Mouse (Mus musculus): ENCODE results near the gene Insl6. TPM values are rescaled to one million over a fixed set of nuclear protein-coding genes. Genes with fewer than 3 reads are reported as not detected.

Gene Insl6
- polyA plus RNA-seq, 1 experiment from 2014 or later, result 3.6 TPM

DNA sequence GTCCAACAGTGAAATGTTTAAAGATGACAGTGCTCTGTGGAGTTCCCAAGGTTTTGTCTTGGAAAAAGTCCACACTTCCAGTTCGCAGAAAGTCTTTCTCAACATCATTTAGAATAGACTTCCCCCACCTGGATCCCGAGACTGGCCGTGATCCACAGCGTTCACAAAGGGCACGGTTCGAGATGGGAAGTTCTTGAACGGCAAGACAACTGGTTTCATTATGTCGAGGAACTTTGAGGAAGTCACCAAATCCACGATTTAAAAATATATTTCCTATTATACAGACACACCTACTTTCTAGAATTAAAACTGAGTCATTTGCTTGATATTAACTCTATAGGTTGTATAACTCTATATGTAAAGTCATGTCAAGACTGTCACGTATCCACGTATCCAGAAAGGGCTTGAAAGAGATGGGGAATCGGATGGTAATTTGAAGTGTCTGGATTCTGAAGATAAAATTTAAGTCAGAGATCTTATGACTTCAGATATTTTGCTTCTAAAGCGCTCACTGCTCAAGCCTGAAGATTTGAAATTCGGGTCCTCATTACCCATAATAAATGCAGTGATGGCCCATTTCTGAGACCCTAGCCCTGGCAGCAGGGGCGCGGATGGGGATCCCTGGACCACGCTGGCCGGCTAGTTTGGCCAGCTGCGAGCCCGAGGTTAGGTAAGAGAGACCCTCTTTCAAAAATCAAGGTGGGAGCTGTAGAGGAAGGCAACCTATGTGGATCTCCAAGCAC, 41.2 kb upstream of the Insl6 start:
- Histone ChIP-seq H3K9me3 (replicated peaks) (no peaks in the 10 kb centered on the region), H3K27ac (no peak overlapping the region), H3K9ac (no peak overlapping the region; the same call in 1 of the 2 replicates), H3K4me2 (peak overlapping the region; percentile 80), H3K36me3 (ENCODE audit: poor library complexity, severe bottlenecking) (no peaks in the 10 kb centered on the region), H3K4me3 (peak overlapping the region; percentile 43), H3K4me1 (peaks cover 19% of the 10 kb centered on the region), H3K27me3 (no peaks in the 10 kb centered on the region)
- ATAC-seq, result no peak
- 59% methylated on average over 20 of the region's 20 CpGs for WGBS

DNA sequence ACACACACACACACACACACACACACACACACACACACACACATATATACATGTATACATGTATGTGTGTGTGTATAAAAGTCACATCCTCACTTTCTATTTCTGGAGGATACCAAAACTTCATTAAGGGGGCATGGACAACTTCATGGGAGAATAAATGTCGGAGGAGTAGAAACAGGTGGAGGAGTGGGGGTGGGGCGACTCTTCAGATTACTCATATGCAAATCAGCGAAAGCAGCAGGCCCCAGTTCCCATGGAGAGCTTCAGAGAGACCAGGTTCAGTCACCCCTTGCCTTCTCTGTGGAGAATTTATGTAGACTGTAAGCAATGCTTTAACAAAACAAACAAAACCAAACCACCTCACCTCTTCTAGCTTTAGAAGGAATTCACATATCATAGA, 39.9 kb upstream of the Insl6 start:
- Histone ChIP-seq H3K27me3 (no peaks in the 10 kb centered on the region), H3K36me3 (ENCODE audit: poor library complexity, severe bottlenecking) (no peaks in the 10 kb centered on the region), H3K4me2 (no peak overlapping the region), H3K9me3 (replicated peaks) (no peaks in the 10 kb centered on the region), H3K27ac (no peak overlapping the region), H3K4me3 (no peak overlapping the region), H3K9ac (no peak overlapping the region), H3K4me1 (peaks cover 31% of the 10 kb centered on the region)
- ATAC-seq, result no peak
- WGBS, result 19% methylated on average over 3 of the region's 3 CpGs

DNA sequence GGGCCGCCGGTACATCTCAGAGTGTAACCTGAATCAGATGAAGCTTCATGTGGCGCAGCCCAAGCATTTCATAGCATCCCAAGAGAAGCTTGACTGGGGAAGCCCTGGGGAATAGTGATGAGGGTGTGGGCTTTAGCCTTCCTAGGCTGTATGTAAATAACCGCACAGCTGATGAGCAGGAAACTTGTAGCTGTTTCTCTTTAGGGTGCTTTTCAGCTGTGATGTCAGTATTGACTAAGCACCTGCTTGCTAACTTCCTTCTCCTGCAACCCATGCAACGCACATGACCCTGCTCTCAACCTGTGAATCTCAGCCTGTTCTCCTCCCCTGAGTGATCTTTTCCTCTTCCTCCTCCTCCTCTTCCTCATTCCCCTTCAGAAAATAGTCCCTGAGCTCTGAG, 38.9 kb upstream of the Insl6 start:
- Histone ChIP-seq H3K4me2 (no peak overlapping the region), H3K36me3 (ENCODE audit: poor library complexity, severe bottlenecking) (no peaks in the 10 kb centered on the region), H3K27me3 (no peaks in the 10 kb centered on the region), H3K4me3 (no peak overlapping the region), H3K27ac (no peak overlapping the region), H3K4me1 (peaks cover 33% of the 10 kb centered on the region), H3K9ac (no peak overlapping the region), H3K9me3 (replicated peaks) (no peaks in the 10 kb centered on the region)
- 81% methylated on average over 5 of the region's 5 CpGs for WGBS
- no peak for ATAC-seq

DNA sequence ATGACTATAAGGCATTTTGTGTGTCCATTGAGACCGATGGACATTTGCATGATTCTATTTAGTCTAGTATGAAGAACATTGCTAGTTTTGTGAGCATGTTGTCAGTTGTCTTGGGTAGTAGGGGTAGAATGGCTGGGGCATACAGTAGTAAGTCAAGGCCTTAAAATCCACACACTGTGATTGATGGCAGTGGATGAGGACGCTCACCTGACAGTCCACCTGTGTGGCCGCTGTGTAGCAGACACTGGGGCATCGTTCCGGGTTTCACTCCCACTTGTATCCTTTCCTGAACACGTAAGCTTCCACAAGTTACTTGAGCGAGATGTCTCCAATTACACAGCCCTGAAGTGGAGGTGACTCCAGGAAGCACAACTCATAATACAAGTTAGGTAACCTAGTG, 38.4 kb upstream of the Insl6 start:
- Histone ChIP-seq H3K9ac (no peak overlapping the region), H3K36me3 (ENCODE audit: poor library complexity, severe bottlenecking) (no peaks in the 10 kb centered on the region), H3K27ac (no peak overlapping the region), H3K4me1 (peaks cover 33% of the 10 kb centered on the region), H3K4me2 (no peak overlapping the region), H3K4me3 (no peak overlapping the region), H3K27me3 (no peaks in the 10 kb centered on the region), H3K9me3 (replicated peaks) (no peaks in the 10 kb centered on the region)
- ATAC-seq, result no peak
- 90% methylated on average over 7 of the region's 7 CpGs for WGBS

DNA sequence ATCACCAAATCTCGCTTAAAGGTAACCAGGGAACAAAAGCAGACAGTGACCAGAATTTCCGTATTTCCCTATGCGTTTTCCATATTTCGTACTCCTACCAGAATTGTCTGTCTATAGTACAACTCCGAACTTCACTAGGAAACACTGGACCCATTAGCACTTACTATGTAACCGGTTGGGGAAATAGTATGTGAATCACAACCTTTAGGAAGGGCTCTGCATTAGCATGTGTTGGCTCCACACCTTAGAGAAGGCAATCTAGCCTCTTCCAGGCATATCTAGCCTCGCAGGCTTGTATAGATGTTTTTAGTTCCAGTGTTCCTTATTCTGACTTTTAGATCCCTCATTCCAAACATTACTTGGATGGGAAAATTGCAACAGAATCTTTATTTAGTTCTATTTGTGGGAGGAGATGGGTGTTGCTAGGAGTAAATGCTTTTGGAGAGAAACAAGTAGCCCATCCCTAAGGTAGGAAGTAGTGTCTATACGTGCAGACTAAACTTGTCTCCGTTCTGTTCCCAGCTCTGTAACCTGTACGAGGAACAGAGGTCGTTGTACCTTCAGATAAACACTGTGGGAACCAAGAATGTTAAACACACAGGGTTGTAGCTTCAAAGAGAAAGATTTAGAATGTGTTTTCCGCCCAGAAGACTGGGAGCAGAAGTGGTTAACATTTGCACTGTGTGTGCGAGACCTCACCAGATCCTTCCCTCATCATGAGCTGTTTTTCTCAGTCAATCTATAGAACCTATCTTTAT, 37.2 kb upstream of the Insl6 start:
- no peaks in the 10 kb centered on the region for H3K9me3 ChIP-seq (replicated peaks)
- H3K4me2 ChIP-seq, result peak overlapping the region; percentile 71
- H3K36me3 ChIP-seq (ENCODE audit: poor library complexity, severe bottlenecking), result no peaks in the 10 kb centered on the region
- H3K4me1 ChIP-seq, result peaks cover 30% of the 10 kb centered on the region
- H3K9ac ChIP-seq, result peak overlapping the region; percentile 75
- 46% methylated on average over 13 of the region's 13 CpGs for WGBS
- H3K27me3 ChIP-seq, result no peaks in the 10 kb centered on the region
- no peak overlapping the region for H3K27ac ChIP-seq
- H3K4me3 ChIP-seq, result peak overlapping the region; percentile 66
- ATAC-seq, result peak; percentile 52

DNA sequence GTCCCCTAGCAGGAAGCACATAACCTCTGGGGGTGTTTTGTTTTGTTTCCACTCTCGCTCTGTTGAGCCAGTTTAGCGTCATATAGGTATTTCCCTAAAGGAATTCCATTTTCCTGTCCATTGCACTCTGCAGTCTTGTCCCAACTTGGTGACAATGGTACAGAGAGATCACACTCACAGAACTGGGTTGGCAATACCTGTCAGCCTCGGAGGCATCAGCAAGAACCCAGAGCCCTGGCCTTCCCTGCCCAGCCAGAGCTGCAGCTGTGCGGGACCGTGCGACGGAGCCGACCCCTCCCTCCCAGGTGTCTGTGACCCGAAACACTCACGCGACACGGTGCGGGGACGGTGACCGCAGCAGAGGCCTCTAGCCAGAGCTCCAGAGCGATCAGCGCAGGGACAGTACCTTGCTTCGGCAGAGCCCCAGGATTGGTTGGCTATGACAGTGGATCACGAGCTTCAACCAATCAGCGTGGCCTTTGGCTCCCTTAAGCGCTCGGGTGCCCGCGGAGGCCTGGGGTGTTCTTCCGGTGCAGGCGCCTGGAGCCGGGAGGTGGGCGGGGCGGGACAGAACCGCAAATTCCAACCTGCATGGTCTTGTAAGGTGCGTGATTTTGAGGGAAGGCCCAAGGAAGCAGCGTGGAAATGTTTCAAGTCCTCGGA, 36.4 kb upstream of the Insl6 start:
- Histone ChIP-seq H3K36me3 (ENCODE audit: poor library complexity, severe bottlenecking) (peaks cover 2% of the 10 kb centered on the region; the same call in 1 of the 2 replicates), H3K4me3 (peak overlapping the region; percentile 66), H3K4me2 (peak overlapping the region; percentile 71), H3K9ac (peak overlapping the region; percentile 75), H3K27ac (no peak overlapping the region), H3K4me1 (peaks cover 23% of the 10 kb centered on the region), H3K9me3 (replicated peaks) (no peaks in the 10 kb centered on the region), H3K27me3 (no peaks in the 10 kb centered on the region)
- whole genome bisulfite sequencing, result 2% methylated on average over 33 of the region's 33 CpGs
- peak; percentile 100 for ATAC-seq

DNA sequence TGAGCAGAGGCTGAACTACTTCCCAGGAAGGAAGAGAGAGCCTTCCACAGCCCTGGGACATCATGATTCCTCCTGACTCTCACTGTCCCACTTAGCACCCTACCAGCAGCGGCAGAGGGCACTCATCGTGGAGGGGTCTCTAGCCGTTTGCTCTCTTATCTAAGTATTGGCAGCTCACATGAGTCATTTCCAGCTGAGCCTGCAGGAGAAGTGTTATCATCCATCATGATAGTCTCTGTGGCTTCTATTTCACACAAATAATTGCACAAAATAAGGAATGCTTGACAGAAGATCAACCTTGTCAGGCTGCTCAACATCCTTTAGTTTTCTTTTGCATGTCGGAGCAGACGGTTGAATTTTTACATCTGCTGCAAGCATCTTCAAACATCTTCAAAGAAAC, 35.1 kb upstream of the Insl6 start:
- Histone ChIP-seq H3K4me2 (0 out of 2 replicates have a peak overlapping the region, but pooled peaks have one; percentile 71), H3K4me1 (peaks cover 24% of the 10 kb centered on the region), H3K36me3 (ENCODE audit: poor library complexity, severe bottlenecking) (peaks cover 4% of the 10 kb centered on the region; the same call in 1 of the 2 replicates), H3K4me3 (no peak overlapping the region), H3K9ac (no peak overlapping the region), H3K9me3 (replicated peaks) (no peaks in the 10 kb centered on the region), H3K27me3 (no peaks in the 10 kb centered on the region), H3K27ac (no peak overlapping the region)
- 87% methylated on average over 5 of the region's 5 CpGs for WGBS
- no peak for ATAC-seq

DNA sequence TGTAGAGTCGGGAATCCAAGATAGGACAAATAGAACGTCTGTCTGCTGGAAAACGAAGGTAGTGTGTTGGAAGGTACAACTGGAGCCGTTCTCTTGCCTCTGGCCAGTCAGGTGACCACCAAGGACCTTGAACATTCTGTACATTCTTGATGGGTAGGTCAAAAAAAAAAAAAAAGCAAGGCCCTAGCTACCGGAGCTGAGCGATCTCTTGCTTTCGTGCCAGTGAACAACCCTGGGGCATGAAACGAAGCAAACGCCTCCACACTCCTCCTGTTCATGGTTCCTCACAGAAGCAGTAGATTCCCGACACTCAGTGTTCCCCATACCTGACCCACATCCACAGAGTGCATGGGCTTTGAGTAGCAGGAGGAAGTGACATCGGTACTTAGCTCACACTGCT, 31.1 kb upstream of the Insl6 start:
- H3K4me3 ChIP-seq, result no peak overlapping the region
- no peak for ATAC-seq
- no peak overlapping the region for H3K9ac ChIP-seq
- H3K4me1 ChIP-seq, result peaks cover 16% of the 10 kb centered on the region
- H3K4me2 ChIP-seq, result no peak overlapping the region
- H3K36me3 ChIP-seq (ENCODE audit: poor library complexity, severe bottlenecking), result peaks cover 4% of the 10 kb centered on the region; the same call in 1 of the 2 replicates
- H3K27me3 ChIP-seq, result no peaks in the 10 kb centered on the region
- H3K9me3 ChIP-seq (replicated peaks), result no peaks in the 10 kb centered on the region
- no peak overlapping the region for H3K27ac ChIP-seq
- 85% methylated on average over 11 of the region's 11 CpGs for WGBS

DNA sequence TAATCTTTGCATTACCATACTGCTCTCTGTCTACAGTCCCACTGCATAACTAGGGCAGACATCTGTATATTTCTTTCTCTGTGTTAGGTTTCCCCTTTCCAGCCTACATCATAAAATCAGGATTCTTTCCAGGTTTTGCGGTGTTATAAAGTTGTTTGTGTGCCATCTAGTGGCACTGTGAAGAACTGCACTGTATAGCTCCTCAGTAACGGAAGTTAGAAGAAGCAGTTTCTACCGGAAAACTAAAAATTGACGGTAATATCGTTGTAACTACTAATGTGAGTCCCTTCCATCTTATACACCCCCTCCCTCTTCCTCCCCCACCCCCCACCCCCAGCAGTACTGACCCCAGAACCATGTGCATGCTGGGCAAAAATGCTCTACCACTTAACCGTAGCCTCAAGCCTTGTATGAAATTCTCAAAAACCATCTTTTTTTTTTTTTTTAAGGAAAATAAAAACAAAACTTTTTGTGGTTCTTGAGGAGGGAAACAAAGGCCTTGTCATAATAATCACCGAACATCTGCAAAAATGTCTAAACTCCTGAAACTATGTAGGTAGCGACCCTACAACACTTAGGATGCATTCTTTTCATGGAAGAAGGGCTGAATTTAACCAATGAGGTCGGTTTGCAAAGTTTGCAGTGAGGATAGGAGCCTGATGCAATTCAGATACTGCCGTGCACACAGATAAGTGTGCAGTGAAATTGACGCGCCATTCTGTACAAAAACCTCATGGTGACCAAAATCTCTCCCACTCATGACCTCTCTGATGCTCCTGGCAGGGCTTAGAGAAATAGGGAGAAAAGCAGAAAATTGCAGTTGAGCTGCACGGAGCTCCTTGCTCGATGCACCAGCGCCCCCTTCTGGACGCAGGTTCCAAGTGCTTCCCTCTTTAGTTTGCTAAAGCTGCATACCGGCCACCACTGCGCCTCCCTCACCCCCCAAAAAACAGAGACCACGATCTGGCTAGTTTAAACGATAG, 30.0 kb upstream of the Insl6 start:
- Histone ChIP-seq H3K9me3 (replicated peaks) (no peaks in the 10 kb centered on the region), H3K4me3 (peak overlapping the region; percentile 29), H3K9ac (no peak overlapping the region), H3K36me3 (ENCODE audit: poor library complexity, severe bottlenecking) (peaks cover 4% of the 10 kb centered on the region), H3K4me1 (peaks cover 6% of the 10 kb centered on the region; the same call in 1 of the 2 replicates), H3K27me3 (no peaks in the 10 kb centered on the region), H3K27ac (no peak overlapping the region), H3K4me2 (peak overlapping the region; percentile 60)
- WGBS, result 4% methylated on average over 20 of the region's 20 CpGs
- peak; percentile 79 for ATAC-seq

DNA sequence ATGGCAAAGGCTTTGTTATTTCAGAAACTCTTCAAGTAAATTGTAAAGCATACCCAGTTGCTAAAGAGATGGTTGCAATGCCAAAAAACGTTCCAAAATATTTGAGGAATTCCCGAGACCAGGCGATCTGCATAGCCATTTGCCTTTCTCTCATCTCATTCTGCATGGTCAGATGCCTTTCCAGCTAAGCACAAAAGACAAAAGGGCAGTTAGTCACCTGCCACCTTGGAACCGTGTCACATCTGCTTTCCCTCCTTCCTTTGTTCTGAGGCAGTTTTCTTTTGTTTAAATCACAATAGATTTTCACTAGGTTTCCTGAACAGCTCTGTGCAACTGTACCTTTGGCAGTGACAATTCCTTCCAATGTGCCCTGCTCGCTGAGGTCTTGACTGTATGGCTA, 25.8 kb upstream of the Insl6 start:
- no peak overlapping the region for H3K4me3 ChIP-seq
- peaks cover 6% of the 10 kb centered on the region for H3K36me3 ChIP-seq (ENCODE audit: poor library complexity, severe bottlenecking)
- peaks cover 3% of the 10 kb centered on the region; the same call in 1 of the 2 replicates for H3K4me1 ChIP-seq
- H3K9ac ChIP-seq, result no peak overlapping the region
- ATAC-seq, result no peak
- WGBS, result 43% methylated on average over 5 of the region's 5 CpGs
- no peaks in the 10 kb centered on the region for H3K27me3 ChIP-seq
- no peak overlapping the region; the same call in 1 of the 2 replicates for H3K27ac ChIP-seq
- H3K9me3 ChIP-seq (replicated peaks), result no peaks in the 10 kb centered on the region
- no peak overlapping the region for H3K4me2 ChIP-seq

DNA sequence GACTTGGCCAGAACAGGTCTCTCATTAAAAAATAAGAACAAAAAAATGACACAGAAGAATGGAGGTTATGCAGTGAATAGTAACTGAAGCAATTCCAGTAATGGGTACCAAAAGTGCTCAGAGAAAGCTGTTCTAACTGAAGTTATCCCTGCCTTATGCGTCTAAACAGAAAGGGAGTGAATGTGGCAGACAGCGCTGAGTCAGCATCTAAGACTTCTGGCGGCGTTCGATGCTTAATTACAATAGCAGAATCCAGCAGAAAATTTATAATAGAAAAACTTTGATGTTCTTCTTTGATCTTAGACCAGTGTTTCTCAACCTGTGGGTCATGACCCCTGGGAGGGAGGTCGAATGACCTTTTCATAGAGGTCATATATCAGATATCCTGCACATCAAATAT, 20.5 kb upstream of the Insl6 start:
- Histone ChIP-seq H3K4me2 (no peak overlapping the region), H3K4me1 (no peaks in the 10 kb centered on the region; the same call in 1 of the 2 replicates), H3K4me3 (no peak overlapping the region), H3K36me3 (ENCODE audit: poor library complexity, severe bottlenecking) (peaks cover 6% of the 10 kb centered on the region), H3K27me3 (no peaks in the 10 kb centered on the region), H3K9me3 (replicated peaks) (no peaks in the 10 kb centered on the region), H3K27ac (no peak overlapping the region), H3K9ac (no peak overlapping the region)
- no peak for ATAC-seq
- WGBS, result 87% methylated on average over 6 of the region's 6 CpGs
